Mouse (Mus musculus): ENCODE data around the gene Hif3a.
A peak's percentile ranks its signal among the peaks of the same experiment; 100 is the strongest.

Hif3a gene

GRCm38 (mm10) chr7:17023701-17024100 lies 38.5 kb downstream of the Hif3a start:
- no peak for DNase-seq

GRCm38 (mm10) chr7:17022176-17022575 lies 40.1 kb downstream of the Hif3a start:
- peak; percentile 51 to 64 for DNase-seq

- peak; percentile 18 to 22 for DNase-seq
These were observed 42.6 kb downstream of the Hif3a start for GRCm38 (mm10) chr7:17019426-17020166.

GRCm38 (mm10) chr7:17017921-17018320 lies 44.3 kb downstream of the Hif3a start:
- peak in 1 of 2 experiments; percentile 12 for DNase-seq

- DNase-seq = peak; percentile 99
These were observed 45.2 kb downstream of the Hif3a start for GRCm38 (mm10) chr7:17017036-17017435.

GRCm38 (mm10) chr7:17015381-17015780 lies 46.8 kb downstream of the Hif3a start:
- peak in 1 of 2 experiments; percentile 51 for DNase-seq

- peak; percentile 59 to 68 for DNase-seq
These were observed 50.2 kb downstream of the Hif3a start for GRCm38 (mm10) chr7:17011909-17012590.

GRCm38 (mm10) chr7:17010010-17010347 lies 52.2 kb downstream of the Hif3a start:
- no peak for DNase-seq

GRCm38 (mm10) chr7:17009326-17010009 lies 52.8 kb downstream of the Hif3a start:
- no peak for DNase-seq

- DNase-seq = peak in 1 of 2 experiments; percentile 56
These were observed 54.9 kb downstream of the Hif3a start for GRCm38 (mm10) chr7:17007300-17007699.

- no peak for DNase-seq
These were observed 57.5 kb downstream of the Hif3a start for GRCm38 (mm10) chr7:17004716-17005115.

- DNase-seq = peak; percentile 76 to 85
These were observed 58.8 kb downstream of the Hif3a start for GRCm38 (mm10) chr7:17003230-17003960.

- peak; percentile 90 to 96 for DNase-seq
These were observed 59.6 kb downstream of the Hif3a start for GRCm38 (mm10) chr7:17002375-17003195.

- DNase-seq = peak; percentile 92 to 99
These were observed 62.6 kb downstream of the Hif3a start for GRCm38 (mm10) chr7:16999650-17000049.

- no peak for DNase-seq
These were observed 63.0 kb downstream of the Hif3a start for GRCm38 (mm10) chr7:16999233-16999632.

GRCm38 (mm10) chr7:16995345-16995744 lies 66.9 kb downstream of the Hif3a start:
- DNase-seq = no peak

- DNase-seq = no peak
These were observed 67.8 kb downstream of the Hif3a start for GRCm38 (mm10) chr7:16994400-16994799.

GRCm38 (mm10) chr7:16993651-16994399 lies 68.4 kb downstream of the Hif3a start:
- DNase-seq = no peak

- DNase-seq = no peak
These were observed 69.8 kb downstream of the Hif3a start, which contains the start of gene Ccdc8 for GRCm38 (mm10) chr7:16992451-16992807. TSS of gene Ccdc8 (plus strand) at chr7:16992708.

GRCm38 (mm10) chr7:16991681-16992450 lies 70.4 kb downstream of the Hif3a start:
- no peak for DNase-seq
